Comparison of ENCODE assay signal across 14 mouse cellular contexts in the genomic region with DNA sequence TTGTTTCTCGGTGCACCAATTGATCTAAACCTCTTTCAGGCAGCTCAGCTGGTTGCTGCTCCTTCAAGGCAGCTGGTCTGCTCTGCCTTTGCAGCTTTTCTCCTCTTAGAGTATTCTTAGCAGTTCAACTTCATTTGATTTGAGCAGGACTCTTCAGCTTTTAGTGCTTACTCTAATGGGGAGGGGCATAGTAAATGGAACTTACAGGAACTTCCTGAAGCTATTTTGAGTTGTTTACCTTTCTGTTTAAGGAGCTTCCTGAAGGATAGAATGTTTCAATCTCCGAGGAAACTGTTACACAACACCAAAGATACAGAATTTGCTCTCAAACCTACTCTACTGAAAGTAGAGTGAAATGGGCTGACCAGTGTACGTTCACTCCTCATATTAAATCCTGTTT.
"Had no signal": no experiment of that assay in that cellular context is flagged by ENCODE, and none has a peak within 500 bp of the region (broad histone marks: within the 10 kb centered on the region; RNA-seq: fewer than 3 reads in every experiment).

No protein-coding gene starts in this region.

- ATAC-seq: liver, embryonic 12.5 days; midbrain, embryonic 16.5 days had no signal

- H3K9ac ChIP-seq: liver, embryonic 12.5 days; liver, embryonic 14.5 days; midbrain, embryonic 12.5 days; neural tube, embryonic 12.5 days; stomach, embryonic 15.5 days had no signal

- H3K4me3 ChIP-seq: liver, embryonic 12.5 days; midbrain, embryonic 10.5 days; midbrain, embryonic 12.5 days; myocyte; neural tube, embryonic 12.5 days; stomach, embryonic 15.5 days had no signal

- H3K36me3 ChIP-seq: liver, embryonic 12.5 days; midbrain, embryonic 10.5 days; midbrain, embryonic 12.5 days; neural tube, embryonic 12.5 days; stomach, embryonic 15.5 days had no signal

- H3K4me2 ChIP-seq: liver, embryonic 12.5 days; midbrain, embryonic 12.5 days; neural tube, embryonic 12.5 days; stomach, embryonic 15.5 days had no signal

- H3K27ac ChIP-seq: liver, embryonic 12.5 days; liver, embryonic 14.5 days; midbrain, embryonic 10.5 days; midbrain, embryonic 12.5 days; neural tube, embryonic 12.5 days; stomach, embryonic 15.5 days; stomach, postnatal 0 days had no signal

- H3K27me3 ChIP-seq: liver, embryonic 12.5 days; midbrain, embryonic 12.5 days; neural tube, embryonic 12.5 days; stomach, embryonic 15.5 days had no signal

- H3K9me3 ChIP-seq: liver, embryonic 12.5 days; midbrain, embryonic 10.5 days; midbrain, embryonic 12.5 days; neural tube, embryonic 12.5 days; stomach, embryonic 15.5 days had no signal

- H3K4me1 ChIP-seq: liver, embryonic 12.5 days; midbrain, embryonic 10.5 days; midbrain, embryonic 12.5 days; neural tube, embryonic 12.5 days; stomach, embryonic 15.5 days had no signal

- DNase-seq: midbrain, embryonic 14.5 days; right cerebral cortex, postnatal 14 days; thymus, adult 2 months; thymus, postnatal 25 days; thymus, postnatal 4 days had no signal
